Mouse (Mus musculus): ENCODE measurements around the gene Lin52.

Gene Lin52

GRCm38 (mm10) chr12:84478937-84479336 is 27.7 kb downstream of the Lin52 start:
- no peak for DNase-seq

DNA sequence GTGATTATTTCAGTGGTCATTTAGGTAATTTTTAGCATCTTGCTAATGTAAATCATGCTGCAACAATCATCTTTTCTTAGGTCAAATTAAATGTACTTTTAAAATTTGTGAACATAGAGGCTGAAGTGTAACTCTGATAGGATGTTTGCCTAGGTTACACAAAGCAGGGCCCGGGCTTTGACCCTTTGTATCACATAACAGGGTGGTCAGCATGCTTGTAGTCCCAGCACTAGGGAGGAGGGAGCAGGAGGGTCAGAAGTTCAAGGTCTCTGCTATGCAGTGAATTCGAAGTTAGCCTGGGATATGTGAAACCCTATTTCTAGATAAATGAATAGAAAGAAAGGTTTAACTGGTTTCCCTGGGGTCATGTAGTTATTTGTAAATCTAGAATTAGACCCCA is 30.0 kb downstream of the Lin52 start:
- no peak for DNase-seq

DNA sequence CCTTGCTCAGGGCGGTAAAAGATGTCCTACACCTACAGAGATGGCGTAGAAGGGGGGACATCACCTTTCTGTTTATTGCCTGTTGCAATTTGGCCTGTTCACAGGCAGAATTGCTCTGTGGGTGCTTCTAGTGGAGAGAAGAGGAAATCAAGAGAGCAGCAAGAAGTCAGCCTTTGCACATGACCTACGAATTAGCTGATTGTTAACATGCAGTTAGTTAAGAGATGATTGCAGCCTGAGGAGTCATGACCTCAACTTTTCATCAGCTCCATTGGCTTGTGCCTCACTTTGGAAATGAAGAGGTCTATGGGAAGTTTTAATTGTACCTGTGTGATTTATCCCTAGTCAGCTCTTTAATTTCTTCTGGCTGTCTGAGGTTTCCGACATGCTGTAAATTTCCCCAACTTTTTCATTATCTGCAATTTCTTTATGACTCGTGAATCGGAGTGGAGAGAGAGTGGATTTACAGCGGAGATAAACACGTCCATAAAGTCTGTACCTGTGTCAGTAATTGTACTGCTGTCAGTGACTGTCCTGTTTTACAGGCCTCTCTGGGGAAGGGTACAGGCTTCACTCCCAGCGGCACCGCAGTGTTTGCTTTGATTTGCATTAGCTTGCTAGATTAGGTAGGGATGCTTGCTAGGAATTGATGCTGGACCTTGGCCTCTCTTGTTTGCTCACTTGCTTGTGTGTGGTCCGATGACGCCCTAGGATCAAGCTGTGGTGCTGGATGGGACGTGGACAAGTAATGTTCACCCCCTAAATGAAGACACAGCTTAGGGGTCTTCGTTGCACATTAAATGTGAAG is 31.8 kb downstream of the Lin52 start:
- no peak for DNase-seq

- DNase-seq, result no peak
Observed at GRCm38 (mm10) chr12:84487324-84488056, 36.3 kb downstream of the Lin52 start.

GRCm38 (mm10) chr12:84496795-84497194 is 45.6 kb downstream of the Lin52 start:
- DNase-seq, result no peak

- no peak for DNase-seq
Observed at GRCm38 (mm10) chr12:84500528-84501263, 49.5 kb downstream of the Lin52 start.

DNA sequence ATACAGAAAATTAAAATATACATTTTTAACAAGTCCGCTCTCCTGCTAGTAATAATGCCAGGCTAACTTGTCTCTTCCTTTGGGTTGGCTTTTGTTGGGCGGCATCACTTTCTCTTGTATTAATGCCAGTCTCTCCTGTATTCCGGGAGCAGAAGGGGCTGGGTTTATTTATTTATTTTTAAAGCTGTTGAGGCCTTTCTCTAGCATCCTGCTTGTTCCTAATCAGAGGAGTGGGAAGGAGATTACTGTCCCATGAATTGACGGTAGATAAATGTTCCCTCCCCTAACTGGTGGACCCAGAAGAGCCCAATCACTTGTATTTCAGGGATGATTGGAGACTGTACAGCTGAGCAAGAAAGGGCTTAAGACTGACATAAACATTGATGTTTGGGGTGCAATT is 50.1 kb downstream of the Lin52 start:
- no peak for DNase-seq

- DNase-seq, result no peak
Observed at GRCm38 (mm10) chr12:84506856-84507255, 55.6 kb downstream of the Lin52 start.

DNA sequence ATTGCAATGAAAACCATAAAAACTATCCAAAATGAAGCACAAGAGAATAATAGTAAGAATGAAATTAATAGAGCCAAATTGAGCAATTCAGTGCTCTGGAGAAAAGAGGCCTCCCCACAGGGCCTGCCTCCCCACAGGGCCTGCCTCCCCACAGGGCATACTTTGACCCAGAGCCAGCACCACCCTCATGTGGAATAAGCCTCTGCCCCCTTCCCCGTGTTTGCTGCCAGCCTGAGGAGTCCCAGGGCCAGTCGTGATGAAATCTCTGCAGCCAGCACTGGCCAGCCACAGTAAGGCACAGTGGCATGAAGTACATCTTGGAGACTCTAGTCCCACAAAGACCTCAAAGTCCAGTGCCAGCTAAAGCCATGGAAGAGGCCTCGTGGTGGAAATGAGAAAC is 60.8 kb downstream of the Lin52 start:
- no peak for DNase-seq

DNA sequence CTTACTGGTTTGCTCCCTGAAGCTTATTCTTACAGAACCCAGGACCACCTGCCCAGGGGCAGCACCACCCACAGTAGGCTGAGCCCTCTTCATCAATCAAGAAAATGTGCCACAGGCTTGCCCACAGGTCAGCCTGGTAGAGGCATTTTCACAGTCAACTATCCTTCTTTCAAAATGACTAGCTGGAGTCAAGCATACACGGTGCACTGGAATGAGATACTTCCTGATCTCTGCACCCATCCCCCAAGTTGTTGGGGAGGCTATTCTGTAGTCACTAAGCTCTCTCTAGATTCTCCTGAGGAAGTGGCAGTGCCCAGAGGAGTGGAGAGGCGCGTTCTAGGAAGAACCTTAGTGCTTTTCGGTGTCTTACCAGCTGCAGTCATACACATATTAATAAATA is 64.3 kb downstream of the Lin52 start:
- DNase-seq, result no peak

- DNase-seq, result peak in 1 of 2 experiments; percentile 16
Observed at GRCm38 (mm10) chr12:84516642-84517041, 65.4 kb downstream of the Lin52 start.

GRCm38 (mm10) chr12:84518018-84518417 is 66.8 kb downstream of the Lin52 start:
- DNase-seq, result no peak

DNA sequence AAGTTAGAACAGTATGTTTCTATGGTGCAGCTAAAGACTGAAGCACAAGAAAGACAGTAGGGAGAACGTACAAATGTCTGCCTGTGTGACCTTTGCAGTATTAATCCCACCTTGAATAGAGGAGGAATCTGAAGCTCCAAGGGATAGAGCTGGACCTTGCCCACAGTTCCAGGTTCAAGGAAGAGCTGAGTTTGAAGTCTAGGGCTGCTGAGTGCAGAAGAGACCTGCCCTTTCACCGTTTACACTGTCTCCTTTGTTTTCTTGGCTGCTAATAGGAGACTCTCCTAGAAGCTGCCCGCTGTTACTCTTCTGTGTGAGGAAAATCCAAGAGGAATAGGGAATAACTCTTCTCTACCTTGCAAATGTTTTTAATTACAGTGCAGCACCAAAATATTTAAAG is 72.5 kb downstream of the Lin52 start:
- no peak for DNase-seq

DNA sequence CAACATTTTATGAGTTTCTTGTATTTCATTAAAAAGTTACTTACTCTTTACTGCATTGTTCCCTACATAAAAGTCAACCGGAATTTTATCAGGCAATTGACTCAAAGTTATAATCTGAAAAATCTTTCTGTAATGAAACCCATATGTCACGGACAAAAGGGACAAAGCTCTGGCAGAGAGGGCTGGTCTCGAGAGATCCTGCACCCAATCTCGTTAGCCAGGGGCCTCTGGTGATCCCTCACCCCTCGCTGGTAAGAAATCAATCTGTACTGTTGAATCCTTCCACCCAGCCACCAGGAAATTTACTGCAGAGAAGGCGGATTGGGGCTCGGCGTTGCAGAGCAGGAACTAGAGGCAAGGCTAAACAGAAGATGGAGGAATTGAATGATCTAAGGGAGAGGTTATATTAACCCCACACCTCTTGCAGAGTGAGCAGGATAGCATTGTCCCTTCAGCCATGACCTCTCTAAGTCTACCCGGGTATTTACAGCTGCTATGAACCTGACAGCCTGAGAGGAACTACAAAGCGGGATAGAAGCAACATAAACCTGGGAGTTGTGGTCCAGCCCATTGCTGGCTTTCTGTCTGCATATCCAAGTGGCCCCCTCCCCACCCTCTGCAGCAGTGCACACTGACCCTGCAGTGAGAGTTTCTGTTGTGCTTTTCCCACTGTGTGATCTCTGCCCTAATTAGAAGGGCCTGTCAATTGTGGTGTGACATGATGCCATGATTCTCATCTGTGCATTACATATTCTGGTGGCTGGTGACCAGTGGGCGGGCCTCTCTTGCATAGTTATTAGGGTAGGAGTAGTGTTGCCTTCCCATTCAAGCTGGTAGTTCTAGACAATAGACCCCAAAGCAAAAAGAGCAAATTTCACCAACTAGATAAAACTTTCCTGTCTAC is 73.2 kb downstream of the Lin52 start:
- DNase-seq, result no peak

DNA sequence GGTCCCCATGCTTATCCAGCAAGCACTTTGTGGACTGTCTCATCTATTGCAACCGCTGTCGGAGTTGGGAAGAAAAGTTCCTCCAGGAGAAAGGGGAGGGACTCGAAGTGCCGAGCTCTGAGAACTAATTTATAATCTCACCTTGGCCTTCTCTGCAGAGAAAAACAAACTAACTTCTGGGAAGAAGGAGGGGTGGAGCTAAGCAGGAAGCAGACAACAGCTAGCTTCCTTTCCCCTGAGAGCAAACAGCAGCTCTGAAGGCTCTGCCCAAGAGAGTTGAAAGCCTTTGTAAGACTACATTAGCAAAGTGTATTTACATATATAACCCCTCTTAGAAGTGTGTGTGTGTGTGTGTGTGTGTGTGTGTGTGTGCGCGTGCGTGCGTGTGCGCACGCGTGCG is 74.2 kb downstream of the Lin52 start:
- no peak for DNase-seq

DNA sequence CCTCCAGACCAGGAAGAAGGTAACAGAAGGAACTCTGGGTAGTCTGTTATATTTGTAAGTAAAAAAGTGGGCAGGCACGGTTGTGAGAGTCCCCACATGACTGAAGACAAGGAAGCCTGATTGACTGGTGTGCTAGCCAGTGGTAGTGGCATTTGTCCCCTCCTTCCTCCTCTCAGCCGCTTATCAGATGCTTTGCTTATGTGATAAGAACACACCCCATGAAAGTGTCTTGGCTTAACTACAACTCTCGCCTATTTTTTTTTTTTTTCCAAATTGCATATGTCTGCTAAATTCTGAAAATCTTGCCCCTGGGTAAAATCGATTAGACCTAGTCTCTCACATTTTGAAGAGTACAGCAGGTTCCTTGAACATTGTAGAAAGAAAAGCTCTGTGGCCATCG is 79.2 kb downstream of the Lin52 start:
- DNase-seq, result no peak

- no peak for DNase-seq
Observed at GRCm38 (mm10) chr12:84531906-84532829, 80.9 kb downstream of the Lin52 start.

DNA sequence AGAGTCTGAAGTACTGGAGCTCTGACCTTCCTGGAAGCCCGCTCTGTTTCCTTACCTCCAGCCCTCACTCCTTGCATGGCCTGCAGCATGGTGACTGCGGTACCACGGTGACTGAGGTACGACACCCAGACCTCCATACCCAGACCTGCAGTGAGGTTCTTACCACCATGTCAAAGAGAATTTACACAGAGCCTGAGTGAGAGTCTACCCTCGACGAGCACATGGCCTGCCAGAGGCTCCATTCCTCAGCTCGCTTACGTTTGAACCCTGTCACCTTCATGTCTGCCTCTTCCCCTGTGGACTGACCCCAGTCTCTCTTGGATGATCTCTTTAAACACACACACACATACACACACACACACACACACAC is 81.6 kb downstream of the Lin52 start:
- DNase-seq, result no peak

DNA sequence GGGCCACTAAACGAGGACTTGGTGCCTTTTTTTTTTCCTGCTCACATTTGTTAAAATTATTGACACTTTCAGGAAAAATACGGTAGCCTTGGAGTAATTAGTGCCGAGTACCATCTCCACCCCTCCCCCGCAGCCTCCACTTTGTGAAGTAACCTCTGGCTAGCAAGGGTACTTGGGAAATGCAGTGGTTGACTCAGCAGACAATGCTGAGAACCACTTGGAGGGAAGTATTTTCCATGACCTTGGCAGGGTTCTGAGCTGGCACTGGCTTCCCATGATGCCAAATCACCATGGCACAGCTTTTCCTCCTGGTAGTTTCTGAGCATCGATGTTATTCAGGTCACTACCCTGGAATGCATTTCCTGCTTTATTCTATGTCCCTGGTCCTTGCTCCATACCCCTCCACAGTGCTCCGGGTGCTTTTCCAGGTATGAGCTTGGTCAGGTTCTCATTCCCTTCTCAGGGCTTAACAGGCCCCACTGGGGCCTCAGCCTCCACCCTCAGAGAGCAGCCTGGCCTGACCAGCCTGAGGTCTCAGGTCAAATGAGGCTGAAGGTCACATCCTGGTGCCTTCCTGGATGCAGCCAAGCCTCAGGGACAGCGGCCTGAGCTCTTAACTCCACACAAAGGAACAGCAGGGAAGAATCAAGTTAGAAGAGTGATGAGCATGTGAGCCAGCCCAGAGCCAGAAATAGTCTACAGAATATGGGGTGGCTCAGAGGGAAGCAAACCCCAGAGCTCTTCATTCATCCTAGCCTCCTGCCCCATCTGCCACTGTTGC is 82.7 kb downstream of the Lin52 start:
- no peak for DNase-seq

DNA sequence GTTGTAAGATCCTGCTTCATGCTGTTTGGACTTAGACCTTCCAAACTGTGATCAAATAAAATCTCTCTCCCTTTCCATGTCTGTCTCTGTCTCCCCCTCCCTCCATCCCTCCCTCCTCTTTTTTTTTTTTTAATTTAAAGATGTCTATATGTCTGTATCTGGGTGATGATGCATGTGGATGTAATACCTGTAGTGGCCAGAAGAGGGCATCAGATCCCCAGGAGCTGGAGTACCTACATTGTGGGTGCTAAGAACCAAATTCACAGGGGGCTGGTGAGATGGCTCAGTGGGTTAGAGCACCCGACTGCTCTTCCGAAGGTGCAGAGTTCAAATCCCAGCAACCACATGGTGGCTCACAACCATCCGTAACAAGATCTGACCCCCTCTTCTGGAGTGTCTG is 88.3 kb downstream of the Lin52 start:
- DNase-seq, result peak; percentile 34 to 38

Measured in B cell, adult 2 months (primary cell).